Mouse (Mus musculus): Measurements from ENCODE around the gene Ssbp4. TPM values are rescaled to one million over a fixed set of nuclear protein-coding genes. Genes with fewer than 3 reads are reported as not detected.

Gene Ssbp4
- polyA plus RNA-seq, 1 experiment from 2014 or later, result 122 TPM

Other genes with a start within 250 kb of the Ssbp4 start
- 0.38 TPM in 1 of 2 replicates, not detected in the other for gene Comp, start 235.3 kb downstream of the Ssbp4 start, polyA plus RNA-seq (2014; fragmentation: Nextera tagmentation; extraction: Ambion mirVana)
- 21.6 and 23.0 TPM in 2 replicates for gene Crtc1, start 169.3 kb downstream of the Ssbp4 start, polyA plus RNA-seq (2014; fragmentation: Nextera tagmentation; extraction: Ambion mirVana)
- 20.9 and 22.1 TPM in 2 replicates for gene Klhl26, start 131.9 kb downstream of the Ssbp4 start, polyA plus RNA-seq (2014; fragmentation: Nextera tagmentation; extraction: Ambion mirVana)
- 4.8 and 6.4 TPM in 2 replicates for gene Tmem59l, start 121.5 kb downstream of the Ssbp4 start, polyA plus RNA-seq (2014; fragmentation: Nextera tagmentation; extraction: Ambion mirVana)
- gene Crlf1, start 115.7 kb downstream of the Ssbp4 start, polyA plus RNA-seq (2014; fragmentation: Nextera tagmentation; extraction: Ambion mirVana), result 1.6 and 1.8 TPM in 2 replicates
- gene Rex1bd, start 102.1 kb downstream of the Ssbp4 start, polyA plus RNA-seq (2014; fragmentation: Nextera tagmentation; extraction: Ambion mirVana), result 132 and 149 TPM in 2 replicates
- gene Uba52, start 98.1 kb downstream of the Ssbp4 start, polyA plus RNA-seq (2014; fragmentation: Nextera tagmentation; extraction: Ambion mirVana), result 1,056 and 1,119 TPM in 2 replicates
- gene Fkbp8, start 81.1 kb downstream of the Ssbp4 start, polyA plus RNA-seq (2014; fragmentation: Nextera tagmentation; extraction: Ambion mirVana), result 258 and 281 TPM in 2 replicates
- gene Kxd1, start 80.9 kb downstream of the Ssbp4 start, polyA plus RNA-seq (2014; fragmentation: Nextera tagmentation; extraction: Ambion mirVana), result 58.9 and 72.3 TPM in 2 replicates
- 17.1 and 17.9 TPM in 2 replicates for gene Ell, start 69.4 kb downstream of the Ssbp4 start, polyA plus RNA-seq (2014; fragmentation: Nextera tagmentation; extraction: Ambion mirVana)
- gene Isyna1, start 14.5 kb downstream of the Ssbp4 start, polyA plus RNA-seq (2014; fragmentation: Nextera tagmentation; extraction: Ambion mirVana), result 81.3 and 82.4 TPM in 2 replicates
- gene Lrrc25, start 7.3 kb upstream of the Ssbp4 start, polyA plus RNA-seq (2014; fragmentation: Nextera tagmentation; extraction: Ambion mirVana), result 1.9 and 2.9 TPM in 2 replicates
- 0.17 and 0.24 TPM in 2 replicates for gene Gdf15, start 23.6 kb upstream of the Ssbp4 start, polyA plus RNA-seq (2014; fragmentation: Nextera tagmentation; extraction: Ambion mirVana)
- 67.7 and 70.8 TPM in 2 replicates for gene Pgpep1, start 51.5 kb upstream of the Ssbp4 start, polyA plus RNA-seq (2014; fragmentation: Nextera tagmentation; extraction: Ambion mirVana)
- 234 and 244 TPM in 2 replicates for gene Lsm4, start 64.4 kb upstream of the Ssbp4 start, polyA plus RNA-seq (2014; fragmentation: Nextera tagmentation; extraction: Ambion mirVana)
- 78.9 and 105 TPM in 2 replicates for gene Jund, start 90.1 kb upstream of the Ssbp4 start, polyA plus RNA-seq (2014; fragmentation: Nextera tagmentation; extraction: Ambion mirVana)
- gene Iqcn, start 94.6 kb upstream of the Ssbp4 start, polyA plus RNA-seq (2014; fragmentation: Nextera tagmentation; extraction: Ambion mirVana), result 0.06 and 0.10 TPM in 2 replicates
- 0.51 and 0.63 TPM in 2 replicates for gene Gm3336, start 109.7 kb upstream of the Ssbp4 start, polyA plus RNA-seq (2014; fragmentation: Nextera tagmentation; extraction: Ambion mirVana)
- 0.29 and 0.32 TPM in 2 replicates for gene Pde4c, start 114.8 kb upstream of the Ssbp4 start, polyA plus RNA-seq (2014; fragmentation: Nextera tagmentation; extraction: Ambion mirVana)
- 27.0 and 28.7 TPM in 2 replicates for gene Rab3a, start 145.8 kb upstream of the Ssbp4 start, polyA plus RNA-seq (2014; fragmentation: Nextera tagmentation; extraction: Ambion mirVana)
- gene Mpv17l2, start 152.1 kb upstream of the Ssbp4 start, polyA plus RNA-seq (2014; fragmentation: Nextera tagmentation; extraction: Ambion mirVana), result 42.8 and 43.1 TPM in 2 replicates
- gene Pik3r2, start 167.8 kb upstream of the Ssbp4 start, polyA plus RNA-seq (2014; fragmentation: Nextera tagmentation; extraction: Ambion mirVana), result 44.5 and 45.1 TPM in 2 replicates
- 10.7 and 13.2 TPM in 2 replicates for gene Mast3, start 196.2 kb upstream of the Ssbp4 start, polyA plus RNA-seq (2014; fragmentation: Nextera tagmentation; extraction: Ambion mirVana)
- gene Il12rb1, start 199.6 kb upstream of the Ssbp4 start, polyA plus RNA-seq (2014; fragmentation: Nextera tagmentation; extraction: Ambion mirVana), result 0.59 TPM in 1 of 2 replicates, not detected in the other
- gene Arrdc2, start 230.8 kb upstream of the Ssbp4 start, polyA plus RNA-seq (2014; fragmentation: Nextera tagmentation; extraction: Ambion mirVana), result 5.8 and 8.7 TPM in 2 replicates